Mouse (Mus musculus): Measurements from ENCODE around the gene Cnst. TPM values are rescaled to one million over a fixed set of nuclear protein-coding genes. Genes with fewer than 3 reads are reported as not detected.

The Cnst gene
- polyA plus RNA-seq, 1 experiment: 25.8 TPM

DNA sequence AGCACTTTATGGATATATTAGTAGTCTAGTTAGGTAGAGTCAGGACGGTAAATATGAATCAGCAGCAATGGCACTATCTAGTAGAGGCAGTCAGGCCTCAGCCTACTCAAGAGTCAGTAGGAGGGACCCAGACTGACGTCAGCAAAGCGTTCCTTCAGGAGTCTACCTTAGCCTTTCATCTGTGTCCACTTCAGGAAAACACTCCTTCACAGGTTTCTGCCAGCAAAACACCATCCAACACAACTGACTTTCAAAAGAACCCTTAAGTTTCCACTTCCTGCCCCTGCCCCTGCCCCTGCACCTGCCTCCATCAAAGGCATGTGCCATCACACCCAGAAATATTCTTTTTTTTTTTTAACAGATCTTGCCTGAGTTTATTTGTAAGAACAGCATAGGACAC lies 26.3 kb upstream of the Cnst start:
- H3K4me3 ChIP-seq (ENCODE audit: insufficient read depth, low read length): no peak overlapping the region
- TF ChIP-seq POLR2A (IDR thresholded peaks at IDR 0.05; ENCODE audit: extremely low read depth, insufficient read depth, low read length): no peak
- no peak for TF ChIP-seq CTCF (IDR thresholded peaks at IDR 0.05; ENCODE audit: extremely low read depth, insufficient read depth, low read length)
- peaks cover 3% of the 10 kb centered on the region; the same call in 1 of the 2 replicates for H3K4me1 ChIP-seq (ENCODE audit: control insufficient read depth, insufficient read depth, low read length)

DNA sequence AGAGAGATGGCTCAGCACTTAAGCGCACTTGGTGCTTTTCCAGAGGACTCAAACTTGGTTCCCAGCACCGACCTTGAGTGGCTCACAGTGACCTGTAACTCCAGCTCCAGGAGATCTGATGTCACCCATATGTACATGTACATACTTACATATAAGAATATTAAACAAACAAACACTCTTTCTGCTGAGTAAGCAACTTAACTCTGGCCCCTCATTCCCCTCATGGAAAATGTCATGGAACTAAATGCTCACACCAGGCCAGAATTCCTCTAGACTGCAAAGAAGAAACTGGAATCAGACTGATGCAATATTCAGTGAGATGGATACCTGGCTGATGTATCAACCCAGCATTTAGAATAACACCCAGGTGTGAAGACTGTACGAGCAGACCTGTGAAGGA lies 7.1 kb upstream of the Cnst start:
- no peaks in the 10 kb centered on the region for H3K4me1 ChIP-seq (ENCODE audit: control insufficient read depth, insufficient read depth, low read length)
- H3K4me3 ChIP-seq (ENCODE audit: insufficient read depth, low read length): no peak overlapping the region
- no peak overlapping the region for H3K27ac ChIP-seq (ENCODE audit: insufficient read depth, low read length)
- no peak for TF ChIP-seq CTCF (IDR thresholded peaks at IDR 0.05; ENCODE audit: extremely low read depth, insufficient read depth, low read length)
- no peak for TF ChIP-seq POLR2A (IDR thresholded peaks at IDR 0.05; ENCODE audit: extremely low read depth, insufficient read depth, low read length)

More for the DNA sequence above, 26.3 kb upstream of the Cnst start:
- no peak overlapping the region for H3K27ac ChIP-seq (ENCODE audit: insufficient read depth, low read length)

- H3K4me3 ChIP-seq (ENCODE audit: insufficient read depth, low read length): no peak overlapping the region
- H3K4me1 ChIP-seq (ENCODE audit: control insufficient read depth, insufficient read depth, low read length): no peaks in the 10 kb centered on the region
- TF ChIP-seq POLR2A (IDR thresholded peaks at IDR 0.05; ENCODE audit: extremely low read depth, insufficient read depth, low read length) (no peak), CTCF (IDR thresholded peaks at IDR 0.05; ENCODE audit: extremely low read depth, insufficient read depth, low read length) (no peak)
- no peak overlapping the region for H3K27ac ChIP-seq (ENCODE audit: insufficient read depth, low read length)
These were observed 6.3 kb upstream of the Cnst start for GRCm38 (mm10) chr1:179539887-179540286.

- no peak overlapping the region for H3K27ac ChIP-seq (ENCODE audit: insufficient read depth, low read length)
- TF ChIP-seq POLR2A (IDR thresholded peaks at IDR 0.05; ENCODE audit: extremely low read depth, insufficient read depth, low read length): no peak
- TF ChIP-seq CTCF (IDR thresholded peaks at IDR 0.05; ENCODE audit: extremely low read depth, insufficient read depth, low read length): peak; percentile 36; the same call in 1 of the 2 replicates
- no peak overlapping the region for H3K4me3 ChIP-seq (ENCODE audit: insufficient read depth, low read length)
- H3K4me1 ChIP-seq (ENCODE audit: control insufficient read depth, insufficient read depth, low read length): peaks cover 3% of the 10 kb centered on the region; the same call in 1 of the 2 replicates
These were observed 4.7 kb upstream of the Cnst start for GRCm38 (mm10) chr1:179541502-179541901.

- H3K4me1 ChIP-seq (ENCODE audit: control insufficient read depth, insufficient read depth, low read length): peaks cover 5% of the 10 kb centered on the region; the same call in 1 of the 2 replicates
- peak overlapping the region; percentile 55 for H3K27ac ChIP-seq (ENCODE audit: insufficient read depth, low read length)
- peak overlapping the region; percentile 62 for H3K4me3 ChIP-seq (ENCODE audit: insufficient read depth, low read length)
- no peak for TF ChIP-seq POLR2A (IDR thresholded peaks at IDR 0.05; ENCODE audit: extremely low read depth, insufficient read depth, low read length)
- no peak for TF ChIP-seq CTCF (IDR thresholded peaks at IDR 0.05; ENCODE audit: extremely low read depth, insufficient read depth, low read length)
These were observed 364 bp downstream of the Cnst start for GRCm38 (mm10) chr1:179546551-179546917.

DNA sequence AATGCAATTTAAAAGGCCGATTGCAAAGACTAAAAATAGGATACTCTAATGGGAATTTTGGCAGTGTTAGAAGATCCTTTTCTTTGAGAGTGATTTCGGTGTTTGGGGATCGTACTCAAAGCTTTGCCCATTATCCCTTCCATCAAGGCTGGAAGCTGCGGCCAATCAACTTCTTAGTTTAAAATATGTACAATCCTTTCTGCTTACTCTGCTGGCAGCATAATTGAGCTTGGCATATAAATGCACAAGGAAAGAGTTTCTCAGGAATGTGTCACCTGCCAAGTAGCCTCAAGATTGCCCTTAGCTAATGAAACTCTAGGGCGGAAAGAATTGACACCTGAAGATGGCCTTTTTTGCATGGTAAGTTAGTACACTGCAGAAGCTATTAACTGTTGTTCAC lies 1.0 kb downstream of the Cnst start:
- Histone ChIP-seq H3K4me3 (ENCODE audit: insufficient read depth, low read length) (peak overlapping the region; percentile 62), H3K27ac (ENCODE audit: insufficient read depth, low read length) (no peak overlapping the region), H3K4me1 (ENCODE audit: control insufficient read depth, insufficient read depth, low read length) (peaks cover 5% of the 10 kb centered on the region; the same call in 1 of the 2 replicates)
- TF ChIP-seq POLR2A (IDR thresholded peaks at IDR 0.05; ENCODE audit: extremely low read depth, insufficient read depth, low read length) (no peak), CTCF (IDR thresholded peaks at IDR 0.05; ENCODE audit: extremely low read depth, insufficient read depth, low read length) (no peak)

DNA sequence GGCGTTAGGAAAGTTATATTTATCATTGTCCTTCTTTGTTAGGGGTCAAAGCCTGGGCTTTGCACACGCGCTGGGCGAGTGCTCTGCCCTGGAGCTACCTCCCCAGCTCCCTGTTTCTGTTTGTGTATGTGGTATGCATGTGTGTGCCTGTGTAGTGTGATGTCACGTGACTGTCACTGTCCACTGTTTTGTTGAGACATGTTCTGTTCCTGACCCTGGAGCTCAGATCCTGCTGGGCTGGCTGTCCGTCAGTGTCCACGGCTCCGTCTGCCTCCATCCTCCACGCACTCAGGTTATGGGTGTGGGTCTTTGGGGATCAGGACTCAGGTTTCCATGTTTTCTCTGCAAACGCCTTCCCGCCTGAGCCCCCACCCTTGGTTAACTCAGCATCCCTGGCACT lies 2.0 kb downstream of the Cnst start:
- Histone ChIP-seq H3K27ac (ENCODE audit: insufficient read depth, low read length) (no peak overlapping the region), H3K4me3 (ENCODE audit: insufficient read depth, low read length) (no peak overlapping the region), H3K4me1 (ENCODE audit: control insufficient read depth, insufficient read depth, low read length) (peaks cover 5% of the 10 kb centered on the region; the same call in 1 of the 2 replicates)
- TF ChIP-seq CTCF (IDR thresholded peaks at IDR 0.05; ENCODE audit: extremely low read depth, insufficient read depth, low read length): no peak
- TF ChIP-seq POLR2A (IDR thresholded peaks at IDR 0.05; ENCODE audit: extremely low read depth, insufficient read depth, low read length): no peak

GRCm38 (mm10) chr1:179548996-179549752 lies 3.0 kb downstream of the Cnst start:
- TF ChIP-seq POLR2A (IDR thresholded peaks at IDR 0.05; ENCODE audit: extremely low read depth, insufficient read depth, low read length) (no peak), CTCF (IDR thresholded peaks at IDR 0.05; ENCODE audit: extremely low read depth, insufficient read depth, low read length) (no peak)
- H3K4me1 ChIP-seq (ENCODE audit: control insufficient read depth, insufficient read depth, low read length): peaks cover 5% of the 10 kb centered on the region; the same call in 1 of the 2 replicates
- H3K27ac ChIP-seq (ENCODE audit: insufficient read depth, low read length): no peak overlapping the region
- H3K4me3 ChIP-seq (ENCODE audit: insufficient read depth, low read length): no peak overlapping the region

DNA sequence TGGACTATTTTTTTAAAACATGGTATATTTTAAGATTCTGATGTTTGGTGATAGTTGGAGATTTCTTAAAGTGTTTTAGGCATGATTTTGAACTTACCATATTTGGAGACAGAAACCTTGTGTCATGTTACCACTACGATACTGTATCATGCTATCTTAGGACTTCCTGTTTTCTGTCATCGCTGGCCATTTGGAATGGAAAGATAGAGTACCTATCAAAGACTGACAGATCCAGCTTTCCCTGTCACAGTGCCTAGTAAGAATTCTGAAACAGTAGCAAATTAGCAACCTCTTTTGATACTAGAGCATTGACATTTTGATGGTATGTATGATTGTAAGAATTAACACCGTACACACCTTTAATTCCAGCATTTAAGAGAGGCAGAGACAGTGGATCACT lies 5.2 kb downstream of the Cnst start:
- H3K4me1 ChIP-seq (ENCODE audit: control insufficient read depth, insufficient read depth, low read length): peaks cover 2% of the 10 kb centered on the region; the same call in 1 of the 2 replicates
- H3K4me3 ChIP-seq (ENCODE audit: insufficient read depth, low read length): no peak overlapping the region
- TF ChIP-seq CTCF (IDR thresholded peaks at IDR 0.05; ENCODE audit: extremely low read depth, insufficient read depth, low read length) (no peak), POLR2A (IDR thresholded peaks at IDR 0.05; ENCODE audit: extremely low read depth, insufficient read depth, low read length) (no peak)
- no peak overlapping the region for H3K27ac ChIP-seq (ENCODE audit: insufficient read depth, low read length)

DNA sequence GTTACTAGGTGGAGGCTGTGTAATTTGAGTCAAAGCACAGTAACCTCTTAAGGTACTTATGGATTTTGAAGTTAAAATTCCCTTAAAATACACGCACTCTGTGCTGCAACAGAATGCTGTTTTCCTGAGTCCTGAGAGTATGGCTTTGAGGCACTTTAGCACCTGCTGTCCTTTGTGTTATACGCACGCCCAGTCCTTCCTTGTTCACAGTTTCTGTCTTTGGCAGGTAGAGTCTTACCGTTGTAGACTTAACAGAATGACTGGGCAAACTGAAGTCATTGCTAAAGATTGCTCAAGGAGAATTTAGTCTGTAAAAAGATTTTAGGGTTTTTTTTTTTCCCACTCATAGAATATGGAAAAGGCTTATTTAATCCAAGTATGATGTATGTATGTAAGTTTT lies 5.8 kb downstream of the Cnst start:
- Histone ChIP-seq H3K4me1 (ENCODE audit: control insufficient read depth, insufficient read depth, low read length) (peaks cover 2% of the 10 kb centered on the region; the same call in 1 of the 2 replicates), H3K4me3 (ENCODE audit: insufficient read depth, low read length) (no peak overlapping the region), H3K27ac (ENCODE audit: insufficient read depth, low read length) (no peak overlapping the region)
- TF ChIP-seq POLR2A (IDR thresholded peaks at IDR 0.05; ENCODE audit: extremely low read depth, insufficient read depth, low read length) (no peak), CTCF (IDR thresholded peaks at IDR 0.05; ENCODE audit: extremely low read depth, insufficient read depth, low read length) (no peak)

All from cortical plate, adult 2 months (tissue).